Mouse (Mus musculus): Measurements from ENCODE around the gene Prickle3.
"Not testable (repeated sequence)": the region's sequence is repeated elsewhere in the genome, so short reads cannot be mapped to it uniquely, and the experiment has no call there.

The Prickle3 gene

GRCm38 (mm10) chrX:7672739-7673138 lies 15.7 kb downstream of the Prickle3 start:
- peak; percentile 17 for DNase-seq

GRCm38 (mm10) chrX:7673578-7674281 lies 16.7 kb downstream of the Prickle3 start:
- peak; percentile 66 for DNase-seq

GRCm38 (mm10) chrX:7674284-7675000 lies 17.4 kb downstream of the Prickle3 start:
- DNase-seq, result peak; percentile 65

- no peak for DNase-seq
Measured at GRCm38 (mm10) chrX:7675001-7675380, 17.9 kb downstream of the Prickle3 start.

GRCm38 (mm10) chrX:7678986-7679385 lies 21.9 kb downstream of the Prickle3 start:
- DNase-seq, result no peak

- DNase-seq, result peak; percentile 93
Measured at GRCm38 (mm10) chrX:7679405-7680056, 22.5 kb downstream of the Prickle3 start.

GRCm38 (mm10) chrX:7680057-7680412 lies 23.0 kb downstream of the Prickle3 start:
- no peak for DNase-seq

- DNase-seq, result no peak
Measured at GRCm38 (mm10) chrX:7680864-7681263, 23.8 kb downstream of the Prickle3 start, which contains the start of gene Magix. TSS of gene Magix (minus strand) at chrX:7681251.

GRCm38 (mm10) chrX:7688321-7688720 lies 31.3 kb downstream of the Prickle3 start:
- no peak for DNase-seq

- DNase-seq, result no peak
Measured at GRCm38 (mm10) chrX:7690486-7690885, 33.4 kb downstream of the Prickle3 start.

- peak; percentile 60 for DNase-seq
Measured at GRCm38 (mm10) chrX:7692862-7693261, 35.8 kb downstream of the Prickle3 start.

- DNase-seq, result no peak
Measured at GRCm38 (mm10) chrX:7696520-7696919, 39.5 kb downstream of the Prickle3 start.

- DNase-seq, result peak; percentile 75
Measured at GRCm38 (mm10) chrX:7696954-7697381, 39.9 kb downstream of the Prickle3 start, which contains the start of gene Gpkow. TSS of gene Gpkow (plus strand) at chrX:7697131.

- DNase-seq, result not testable (repeated sequence)
Measured at GRCm38 (mm10) chrX:7713764-7714134, 56.7 kb downstream of the Prickle3 start.

- DNase-seq, result peak; percentile 90
Measured at GRCm38 (mm10) chrX:7714135-7714899, 57.3 kb downstream of the Prickle3 start, which contains the start of gene Wdr45. TSS of gene Wdr45 (plus strand) at chrX:7714333.

- peak; percentile 43 for DNase-seq
Measured at GRCm38 (mm10) chrX:7716058-7716457, 59.0 kb downstream of the Prickle3 start.

Data from thymus, postnatal 4 days (tissue).